Comparison of ENCODE assay signal across 23 mouse cellular contexts in genomic region chrX:134500651-134501050, GRCm38 (mm10). TPM values are rescaled to one million over a fixed set of nuclear protein-coding genes. Genes with fewer than 3 reads are reported as not detected.
"Had no signal": no experiment of that assay in that cellular context is flagged by ENCODE, and none has a peak within 500 bp of the region (broad histone marks: within the 10 kb centered on the region; RNA-seq: fewer than 3 reads in every experiment).

No protein-coding gene starts in this region.

- H3K9ac ChIP-seq: kidney, embryonic 15.5 days; liver, embryonic 15.5 days; lung, embryonic 14.5 days; neural tube, embryonic 12.5 days had no signal

- H3K4me1 ChIP-seq: kidney, embryonic 15.5 days; limb, embryonic 10.5 days; liver, embryonic 15.5 days; midbrain, embryonic 10.5 days; neural tube, embryonic 12.5 days had no signal

- H3K9me3 ChIP-seq: kidney, embryonic 15.5 days; limb, embryonic 10.5 days; liver, embryonic 15.5 days; midbrain, embryonic 10.5 days; neural tube, embryonic 12.5 days had no signal

- H3K27me3 ChIP-seq: kidney, embryonic 15.5 days; liver, embryonic 15.5 days; neural tube, embryonic 12.5 days had no signal

- H3K27ac ChIP-seq: kidney, embryonic 15.5 days; limb, embryonic 10.5 days; liver, embryonic 15.5 days; midbrain, embryonic 10.5 days; neural tube, embryonic 12.5 days had no signal

- H3K4me2 ChIP-seq: kidney, embryonic 15.5 days; liver, embryonic 11.5 days; liver, embryonic 15.5 days; lung, embryonic 14.5 days; neural tube, embryonic 12.5 days had no signal

- DNase-seq: kidney, adult 18-20 months; kidney, postnatal 14 days; lung, embryonic 14.5 days; lung, postnatal 10 days; lung, postnatal 4 days; midbrain, embryonic 14.5 days; right cerebral cortex, postnatal 4 days; spleen, adult 18-20 months; thymus, postnatal 36 days had no signal

- H3K4me3 ChIP-seq: kidney, embryonic 15.5 days; limb, embryonic 10.5 days; liver, embryonic 15.5 days; midbrain, embryonic 10.5 days; neural tube, embryonic 12.5 days had no signal

- H3K36me3 ChIP-seq: kidney, embryonic 15.5 days; limb, embryonic 10.5 days; liver, embryonic 15.5 days; midbrain, embryonic 10.5 days; neural tube, embryonic 12.5 days had no signal

RNA-seq across cellular contexts. Expression of gene Taf7l, which starts 24.4 kb away (rescaled TPM):
- total RNA-seq: layer of hippocampus, postnatal 14 days; left cerebral cortex, adult 18-20 months; left cerebral cortex, postnatal 14 days; megakaryocyte, adult 5-6 weeks; neutrophil, adult 5-6 weeks had no signal
- polyA plus RNA-seq: kidney, embryonic 15.5 days; large intestine, adult 2 months; liver, embryonic 11.5 days; liver, embryonic 15.5 days; lung, embryonic 14.5 days; midbrain, embryonic 10.5 days; stomach, embryonic 14.5 days; thymus, postnatal 0 days had no signal
